Mouse (Mus musculus) T-helper 1 cell (primary cell): ENCODE measurements around the gene Prkcd.
"Not testable (repeated sequence)": the region's sequence is repeated elsewhere in the genome, so short reads cannot be mapped to it uniquely, and the experiment has no call there.

Experiments
- in situ Hi-C: fragments of 300-600 bp; cut with MboI, MseI; formaldehyde crosslinking; loops from one replicate; pipeline ENCODE4 v1.15.1; 2025; ENCODE audit warnings: high pct_unique_total_duplicates

The Prkcd gene

GRCm38 (mm10) chr14:30609499-30609898 is 16.5 kb downstream of the Prkcd start:
- in situ Hi-C loops, result no loop called here

GRCm38 (mm10) chr14:30608176-30608575 is 17.8 kb downstream of the Prkcd start:
- in situ Hi-C loops, result no loop called here

- in situ Hi-C loops, result no loop called here
These were observed 18.3 kb downstream of the Prkcd start for GRCm38 (mm10) chr14:30607696-30608095.

GRCm38 (mm10) chr14:30606817-30607216 is 19.2 kb downstream of the Prkcd start:
- in situ Hi-C loops, result no loop called here

- in situ Hi-C loops, result loop anchor here (5.0 kb wide), 1 partner anchor 75 kb away; no protein-coding TSS in a partner anchor
These were observed 28.9 kb downstream of the Prkcd start for GRCm38 (mm10) chr14:30597142-30597541.

- in situ Hi-C loops, result loop anchor here (5.0 kb wide), 1 partner anchor 76 kb away; no protein-coding TSS in a partner anchor
These were observed 29.6 kb downstream of the Prkcd start for GRCm38 (mm10) chr14:30596407-30596806.

- in situ Hi-C loops, result loop anchor here (5.0 kb wide), 1 partner anchor 77 kb away; no protein-coding TSS in a partner anchor
These were observed 30.3 kb downstream of the Prkcd start for GRCm38 (mm10) chr14:30595576-30596313.

GRCm38 (mm10) chr14:30594092-30594695 is 31.8 kb downstream of the Prkcd start:
- in situ Hi-C loops, result no loop called here

- in situ Hi-C loops, result no loop called here
These were observed 32.5 kb downstream of the Prkcd start for GRCm38 (mm10) chr14:30593279-30594091.

GRCm38 (mm10) chr14:30591417-30591816 is 34.6 kb downstream of the Prkcd start:
- in situ Hi-C loops, result no loop called here

- in situ Hi-C loops, result no loop called here
These were observed 35.1 kb downstream of the Prkcd start for GRCm38 (mm10) chr14:30590918-30591317.

- in situ Hi-C loops, result no loop called here
These were observed 35.9 kb downstream of the Prkcd start for GRCm38 (mm10) chr14:30590041-30590645.

GRCm38 (mm10) chr14:30586780-30587461 is 39.1 kb downstream of the Prkcd start:
- in situ Hi-C loops, result no loop called here

GRCm38 (mm10) chr14:30585323-30585722 is 40.7 kb downstream of the Prkcd start:
- in situ Hi-C loops, result no loop called here

GRCm38 (mm10) chr14:30584497-30585251 is 41.3 kb downstream of the Prkcd start:
- in situ Hi-C loops, result no loop called here

GRCm38 (mm10) chr14:30584077-30584476 is 41.9 kb downstream of the Prkcd start:
- in situ Hi-C loops, result no loop called here

- in situ Hi-C loops, result no loop called here
These were observed 44.8 kb downstream of the Prkcd start for GRCm38 (mm10) chr14:30581238-30581637.

- in situ Hi-C loops, result no loop called here
These were observed 46.1 kb downstream of the Prkcd start for GRCm38 (mm10) chr14:30579882-30580281.

- in situ Hi-C loops, result no loop called here
These were observed 46.8 kb downstream of the Prkcd start for GRCm38 (mm10) chr14:30579180-30579579.

- in situ Hi-C loops, result not testable (repeated sequence)
These were observed 48.5 kb downstream of the Prkcd start for GRCm38 (mm10) chr14:30577303-30578062.
